Mouse (Mus musculus) hindbrain, postnatal 0 days (tissue): ENCODE data around the gene Lor. TPM values are rescaled to one million over a fixed set of nuclear protein-coding genes. Genes with fewer than 3 reads are reported as not detected.
A peak's percentile ranks its signal among the peaks of the same experiment; 100 is the strongest.

Experiments
- ATAC-seq: fragments of 200-750 bp; cut with Nextera tagmentation; 2 replicates; pipeline ENCODE4 v1.8.0; 2017; ENCODE audit warnings: mild to moderate bottlenecking, moderate TSS enrichment, moderate library complexity
- DNase-seq: peaks from one replicate; pipeline ENCODE4 v3.0.0-alpha.2; 2015; ENCODE audit warnings: low spot score
- H3K27ac ChIP-seq: fragments of 300-500 bp; sonication (generic); 2 replicates; pipeline ENCODE4 v1.5.1; 2014; ENCODE audit warnings: mild to moderate bottlenecking
- H3K27me3 ChIP-seq: fragments of 300-500 bp; sonication (generic); 2 replicates; pipeline ENCODE4 v1.6.1; 2014; ENCODE audit warnings: low read length, mixed read lengths; ENCODE audit not compliant: insufficient read depth
- H3K36me3 ChIP-seq: fragments of 300-500 bp; sonication (generic); 2 replicates; pipeline ENCODE4 v1.6.1; 2014; ENCODE audit warnings: low read length, mixed read lengths; ENCODE audit not compliant: insufficient read depth
- H3K4me1 ChIP-seq: fragments of 300-500 bp; sonication (generic); 2 replicates; pipeline ENCODE4 v1.6.1; 2014; ENCODE audit warnings: antibody characterized with exemption, low read length, mixed read lengths; ENCODE audit not compliant: insufficient read depth
- H3K4me2 ChIP-seq: fragments of 300-500 bp; sonication (generic); 2 replicates; pipeline ENCODE4 v1.6.1; 2014; ENCODE audit warnings: low read depth, mild to moderate bottlenecking, low read length, moderate library complexity, mixed read lengths
- H3K4me3 ChIP-seq: fragments of 300-500 bp; sonication (generic); 2 replicates; pipeline ENCODE4 v1.5.1; 2014; ENCODE audit warnings: low read length
- H3K9ac ChIP-seq: fragments of 300-500 bp; sonication (generic); replicated peaks from 2 replicates; pipeline ENCODE4 v1.6.1; 2014; ENCODE audit warnings: mild to moderate bottlenecking, low read length, moderate library complexity, mixed read lengths
- H3K9me3 ChIP-seq: fragments of 300-500 bp; sonication (generic); 2 replicates; pipeline ENCODE4 v1.6.1; 2016; ENCODE audit warnings: low read length, mixed read lengths
- CTCF ChIP-seq: IDR thresholded peaks from 2 replicates; pipeline ENCODE4 v1.5.1; 2016; ENCODE audit warnings: antibody characterized with exemption, control low read depth, low read depth
- WGBS: fragments of 180-500 bp; shearing (Covaris S2); extraction: QIAGEN DNeasy Blood & Tissue Kit; methylation state at CpG from one replicate; pipeline ENCODE4 v1.1.7; 2014; 5-methylcytosine and 5-hydroxymethylcytosine counted together
- polyA plus RNA-seq: library from polyadenylated mRNA; unstranded; fragments of >200 nt; fragmentation: Nextera tagmentation; extraction: Ambion mirVana; gene quantifications from 2 replicates; pipeline ENCODE4 v1.2.1, GENCODE M21; 2015
- total RNA-seq: library from RNA; depleted of rRNA; stranded (reverse); fragments of >200 nt; gene quantifications from 2 replicates; pipeline ENCODE4 v1.2.3, GENCODE M21; 2014; rRNA removed

Gene Lor
- 0.68 and 2.2 TPM in 2 replicates for total RNA-seq
- polyA plus RNA-seq, result 10.3 and 12.1 TPM in 2 replicates

GRCm38 (mm10) chr3:92083042-92083441, at the start of gene Lor:
Lor (minus strand) TSS chr3:92083142.
- Histone ChIP-seq H3K36me3 (no peaks in the 10 kb centered on the region), H3K4me3 (peak within 1 kb of the TSS; percentile 75), H3K9me3 (no peaks in the 10 kb centered on the region), H3K27me3 (no peaks in the 10 kb centered on the region), H3K9ac (peak within 1 kb of the TSS; percentile 84; the same call in 1 of the 2 replicates), H3K4me2 (peak within 1 kb of the TSS; percentile 84), H3K27ac (peak within 1 kb of the TSS; percentile 94; the same call in 1 of the 2 replicates), H3K4me1 (no peaks in the 10 kb centered on the region)
- no peak for TF ChIP-seq CTCF
- no peak for ATAC-seq
- 88% methylated on average over 2 of the region's 2 CpGs for WGBS
- no peak for DNase-seq

GRCm38 (mm10) chr3:92123847-92124246, 40.9 kb upstream of the Lor start, which contains the start of gene Prr9:
Prr9 (minus strand) TSS chr3:92123947.
- Histone ChIP-seq H3K9me3 (no peaks in the 10 kb centered on the region), H3K4me1 (no peaks in the 10 kb centered on the region), H3K36me3 (no peaks in the 10 kb centered on the region), H3K4me2 (no peak within 1 kb of the TSS), H3K27me3 (no peaks in the 10 kb centered on the region), H3K9ac (no peak within 1 kb of the TSS), H3K4me3 (no peak within 1 kb of the TSS), H3K27ac (no peak within 1 kb of the TSS)
- no peak for TF ChIP-seq CTCF
- DNase-seq (no peak), ATAC-seq (no peak)
- WGBS, result 75% methylated on average over 5 of the region's 5 CpGs

DNA sequence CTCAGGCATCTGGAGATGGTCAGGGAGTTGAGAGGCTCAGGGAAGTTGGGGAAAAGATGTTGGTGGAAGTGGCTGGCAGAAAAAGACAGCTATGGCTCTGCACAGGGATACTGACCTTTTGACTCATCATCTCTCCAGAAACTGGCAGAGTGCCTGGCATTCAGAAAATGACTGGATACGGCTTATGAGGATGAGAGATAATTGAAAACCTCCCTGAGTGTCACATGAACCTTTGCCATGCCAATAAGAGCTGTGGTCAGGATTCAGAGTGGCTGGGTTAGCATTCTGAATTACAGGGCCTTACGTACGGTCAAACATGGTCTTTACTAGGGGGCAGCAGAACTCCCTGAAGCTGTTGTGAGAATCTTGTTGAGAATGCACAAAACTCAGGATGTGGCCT, 38.0 kb upstream of the Lor start:
- ATAC-seq (no peak), DNase-seq (no peak)
- Histone ChIP-seq H3K9ac (no peak overlapping the region), H3K4me3 (no peak overlapping the region), H3K36me3 (no peaks in the 10 kb centered on the region), H3K27me3 (no peaks in the 10 kb centered on the region), H3K9me3 (no peaks in the 10 kb centered on the region), H3K4me2 (no peak overlapping the region), H3K4me1 (no peaks in the 10 kb centered on the region), H3K27ac (no peak overlapping the region)
- 71% methylated on average over 3 of the region's 3 CpGs for WGBS
- no peak for TF ChIP-seq CTCF

- H3K9me3 ChIP-seq, result no peaks in the 10 kb centered on the region
- WGBS, result 34% methylated on average over 3 of the region's 3 CpGs
- H3K4me3 ChIP-seq, result no peak overlapping the region
- H3K36me3 ChIP-seq, result no peaks in the 10 kb centered on the region
- ATAC-seq (0 out of 2 replicates have a peak, but pooled peaks have one; percentile 32), DNase-seq (peak; percentile 60)
- H3K4me2 ChIP-seq, result no peak overlapping the region
- no peaks in the 10 kb centered on the region for H3K27me3 ChIP-seq
- no peaks in the 10 kb centered on the region for H3K4me1 ChIP-seq
- H3K9ac ChIP-seq, result no peak overlapping the region
- TF ChIP-seq CTCF, result peak; percentile 58
- no peak overlapping the region for H3K27ac ChIP-seq
These were observed 35.0 kb upstream of the Lor start for GRCm38 (mm10) chr3:92117930-92118329.

DNA sequence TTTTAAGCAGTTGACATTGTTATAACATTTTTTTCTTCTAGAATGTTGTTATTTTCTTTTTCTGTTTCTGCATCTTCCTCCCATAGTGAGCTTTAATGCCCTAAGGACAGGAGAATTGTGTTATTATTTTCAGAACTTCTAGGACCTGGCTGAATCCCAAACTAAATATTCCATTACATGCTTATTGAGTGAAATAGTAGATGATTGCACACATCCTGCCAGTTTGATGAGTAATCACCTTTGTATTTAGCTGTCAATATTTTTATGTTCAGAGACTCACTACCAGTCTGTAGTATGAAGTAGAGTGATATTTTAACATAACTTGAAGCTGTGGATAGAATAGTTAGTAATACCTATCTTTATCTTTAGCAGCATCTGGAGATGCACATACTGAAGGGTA, 28.6 kb upstream of the Lor start:
- ATAC-seq, result no peak
- no peaks in the 10 kb centered on the region for H3K27me3 ChIP-seq
- no peak overlapping the region for H3K4me3 ChIP-seq
- H3K9ac ChIP-seq, result no peak overlapping the region
- TF ChIP-seq CTCF, result no peak
- no peak overlapping the region for H3K27ac ChIP-seq
- H3K4me1 ChIP-seq, result no peaks in the 10 kb centered on the region
- no peak overlapping the region for H3K4me2 ChIP-seq
- no peak for DNase-seq
- no peaks in the 10 kb centered on the region for H3K9me3 ChIP-seq
- H3K36me3 ChIP-seq, result no peaks in the 10 kb centered on the region

DNA sequence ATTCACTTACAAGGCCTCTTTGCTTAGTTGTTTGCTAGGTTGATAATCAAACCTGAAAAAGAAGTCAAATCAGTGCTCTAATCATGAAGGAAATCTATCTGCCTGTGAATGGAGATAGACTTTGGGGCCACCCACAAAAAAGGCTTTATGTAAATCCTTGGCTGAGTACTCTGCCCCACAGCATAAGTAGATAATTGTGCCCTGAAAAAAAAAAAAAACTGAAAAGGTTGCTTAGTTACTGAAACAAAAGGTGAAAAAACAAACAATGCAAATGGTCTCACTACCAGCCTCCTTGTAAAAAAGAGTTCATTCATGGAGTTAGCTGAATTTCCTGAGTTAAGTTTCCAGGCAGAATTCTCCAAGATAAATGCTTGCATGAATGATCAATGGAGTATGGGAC, 27.8 kb upstream of the Lor start:
- Histone ChIP-seq H3K9me3 (no peaks in the 10 kb centered on the region), H3K4me2 (no peak overlapping the region), H3K4me3 (no peak overlapping the region), H3K27ac (no peak overlapping the region), H3K9ac (no peak overlapping the region), H3K4me1 (no peaks in the 10 kb centered on the region), H3K36me3 (no peaks in the 10 kb centered on the region), H3K27me3 (no peaks in the 10 kb centered on the region)
- DNase-seq (no peak), ATAC-seq (no peak)
- no peak for TF ChIP-seq CTCF

- Histone ChIP-seq H3K27ac (no peak overlapping the region), H3K4me2 (no peak overlapping the region), H3K27me3 (no peaks in the 10 kb centered on the region), H3K4me3 (no peak overlapping the region), H3K36me3 (no peaks in the 10 kb centered on the region), H3K9me3 (no peaks in the 10 kb centered on the region), H3K9ac (no peak overlapping the region), H3K4me1 (no peaks in the 10 kb centered on the region)
- no peak for ATAC-seq
- 4% methylated on average over 6 of the region's 6 CpGs for WGBS
- peak; percentile 59 for DNase-seq
- peak; percentile 68 for TF ChIP-seq CTCF
These were observed 23.6 kb upstream of the Lor start for GRCm38 (mm10) chr3:92106582-92106981.
